Mouse (Mus musculus) liver, embryonic 14.5 days (tissue): ENCODE results near the gene Tm2d1.

Source experiments
- CTCF ChIP-seq: IDR thresholded peaks from 2 replicates; pipeline ENCODE4 v1.5.1; 2016; ENCODE audit warnings: antibody characterized with exemption, low read depth, control low read depth
- EP300 ChIP-seq: IDR thresholded peaks from 2 replicates; pipeline ENCODE4 v1.6.1; 2016; ENCODE audit warnings: antibody characterized with exemption, low read depth

- no peak for TF ChIP-seq EP300
- TF ChIP-seq CTCF: no peak
Observed at GRCm38 (mm10) chr4:98337197-98337596, 45.9 kb downstream of the Tm2d1 start.
